Mouse (Mus musculus) gastrocnemius, adult 18-20 months (tissue): Measurements from ENCODE around the gene Wars2. TPM values are rescaled to one million over a fixed set of nuclear protein-coding genes. Genes with fewer than 3 reads are reported as not detected.
A peak's percentile ranks its signal among the peaks of the same experiment; 100 is the strongest.

Source experiments
- DNase-seq: peaks from one replicate; pipeline ENCODE4 v3.0.0; 2021; ENCODE audit warnings: low spot score
- total RNA-seq, 2 experiments: library from RNA; stranded (reverse); gene quantifications; 2 replicates each; pipeline ENCODE4 v1.2.3; 2021

Gene Wars2
- total RNA-seq, 2 experiments from 2014 or later: 4.4 to 4.9 TPM

DNA sequence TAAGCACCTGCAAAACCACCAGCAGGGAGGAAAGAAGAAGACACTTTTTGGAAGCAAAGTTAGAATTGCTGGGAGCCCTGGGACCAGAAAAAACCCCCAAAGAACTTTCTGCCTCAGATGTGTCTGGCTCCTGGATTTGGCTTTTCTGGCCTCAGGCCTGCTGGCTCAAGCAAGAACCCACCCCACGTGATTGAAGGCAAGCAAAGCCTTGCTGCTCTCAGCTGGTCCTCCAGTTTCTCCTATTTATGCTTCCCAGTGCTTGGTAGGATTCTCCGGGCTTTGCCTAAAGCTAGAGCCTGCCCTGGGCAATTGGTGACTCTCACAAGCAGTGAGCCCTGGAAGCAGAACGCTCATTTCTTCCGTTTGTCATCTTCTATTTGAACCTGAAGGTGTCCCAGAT is 106.7 kb downstream of the Wars2 start:
- DNase-seq: peak; percentile 64

DNA sequence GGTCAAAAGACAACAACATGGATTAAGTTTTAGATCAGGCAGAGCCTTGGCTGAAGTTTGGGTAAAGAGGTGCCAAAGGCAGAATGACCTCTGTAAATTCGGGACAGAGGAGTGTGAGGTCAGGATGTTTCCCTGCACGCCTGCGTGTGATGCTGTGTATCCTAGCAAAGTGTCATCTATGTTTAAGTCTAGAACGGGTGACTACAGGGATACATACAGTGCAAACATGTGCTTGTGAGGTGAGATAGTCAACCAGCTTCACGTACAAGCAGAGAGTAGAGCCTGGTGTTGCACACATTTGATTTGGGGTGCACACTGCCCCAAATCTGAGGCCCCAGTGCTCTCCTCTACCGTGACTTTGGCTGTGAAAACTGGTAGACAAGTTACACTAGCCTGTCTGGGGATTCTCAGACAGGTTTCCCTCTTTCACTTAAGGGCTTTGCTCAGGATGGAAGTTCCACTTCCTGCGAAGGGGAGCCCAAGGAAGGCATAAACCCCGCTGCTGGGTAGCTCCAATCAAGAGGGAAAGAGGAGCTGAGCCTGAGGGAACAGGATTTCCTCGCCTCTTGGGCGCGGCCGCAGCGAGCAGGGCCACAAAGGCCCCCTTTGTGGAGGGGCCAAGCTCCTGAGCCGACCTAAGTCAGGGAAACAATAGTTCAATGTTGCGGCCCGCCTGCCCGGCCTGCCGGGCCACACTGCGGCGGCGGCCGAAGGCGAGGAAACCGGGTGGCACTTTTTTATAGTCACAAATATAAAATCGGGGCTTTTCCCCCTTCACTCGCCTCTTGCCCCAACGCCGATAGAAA is 107.3 kb downstream of the Wars2 start:
- no peak for DNase-seq

DNA sequence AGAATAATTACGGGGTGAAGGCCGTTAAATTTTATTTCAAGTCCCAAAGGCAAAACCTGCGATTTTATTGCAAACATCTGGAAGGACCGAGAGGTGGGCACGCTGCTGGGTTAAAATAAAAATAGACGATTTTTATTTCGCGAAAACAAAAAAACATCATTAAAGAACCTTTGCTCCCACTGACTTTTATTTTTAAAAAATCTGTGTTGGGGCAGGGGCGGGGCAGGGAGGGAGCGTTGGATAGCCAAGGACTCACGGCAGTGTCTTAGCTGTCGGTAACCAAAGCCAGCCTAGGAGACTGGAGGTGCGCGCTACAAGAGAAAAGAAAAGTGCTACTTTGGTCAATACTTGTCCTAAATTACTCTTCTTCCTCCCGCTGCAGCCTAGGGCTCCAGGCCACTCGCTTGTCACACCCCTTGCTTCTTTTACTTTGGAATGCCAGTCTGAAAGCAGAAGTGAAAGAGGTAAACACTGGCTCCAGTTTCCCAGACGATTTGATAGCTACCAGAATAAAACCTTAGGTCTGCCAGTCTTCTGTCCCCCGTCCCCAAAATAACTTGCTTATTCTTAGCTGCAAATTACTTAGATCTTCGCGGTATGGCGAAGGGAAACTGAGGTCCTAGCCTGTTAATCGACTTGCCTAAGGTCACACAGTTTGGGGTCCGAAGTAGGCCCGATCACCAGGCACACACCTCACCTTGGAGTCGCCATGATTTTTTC is 108.1 kb downstream of the Wars2 start:
- DNase-seq: no peak

DNA sequence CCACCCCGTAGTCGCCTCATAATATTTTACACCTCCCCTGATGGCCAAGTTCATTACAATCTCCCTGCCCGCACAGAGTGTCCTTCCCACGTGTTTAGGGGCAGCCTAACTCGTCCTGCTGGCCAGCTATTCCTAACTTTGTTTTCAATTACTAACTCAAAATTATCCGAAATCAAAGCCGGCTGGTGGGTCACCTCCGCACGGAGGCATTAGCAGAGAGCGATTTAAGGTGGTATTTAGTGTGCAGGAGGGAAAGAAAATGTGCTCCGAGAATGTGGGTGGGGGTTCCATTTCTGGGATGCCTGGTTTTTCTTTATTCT is 108.6 kb downstream of the Wars2 start:
- DNase-seq: no peak

DNA sequence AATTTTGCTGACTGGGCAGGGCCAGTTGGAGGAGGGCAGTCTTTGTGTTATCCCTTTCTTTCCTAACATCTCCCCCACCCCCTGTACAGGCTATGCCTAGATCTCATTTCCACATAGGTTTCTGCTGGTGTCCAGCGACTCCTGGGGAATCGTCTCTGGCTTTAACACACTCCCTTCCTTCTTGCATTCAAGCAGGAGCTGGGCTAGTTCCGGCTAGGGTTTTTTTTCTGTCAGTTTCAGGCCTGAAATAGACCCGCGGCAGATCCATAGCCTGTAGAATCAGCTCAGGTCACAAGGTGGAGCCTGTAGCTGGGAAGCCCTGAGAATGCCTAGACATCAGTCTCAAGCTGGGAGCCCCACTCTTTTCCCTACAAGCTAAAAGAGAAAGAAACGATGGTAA is 109.0 kb downstream of the Wars2 start:
- DNase-seq: no peak

DNA sequence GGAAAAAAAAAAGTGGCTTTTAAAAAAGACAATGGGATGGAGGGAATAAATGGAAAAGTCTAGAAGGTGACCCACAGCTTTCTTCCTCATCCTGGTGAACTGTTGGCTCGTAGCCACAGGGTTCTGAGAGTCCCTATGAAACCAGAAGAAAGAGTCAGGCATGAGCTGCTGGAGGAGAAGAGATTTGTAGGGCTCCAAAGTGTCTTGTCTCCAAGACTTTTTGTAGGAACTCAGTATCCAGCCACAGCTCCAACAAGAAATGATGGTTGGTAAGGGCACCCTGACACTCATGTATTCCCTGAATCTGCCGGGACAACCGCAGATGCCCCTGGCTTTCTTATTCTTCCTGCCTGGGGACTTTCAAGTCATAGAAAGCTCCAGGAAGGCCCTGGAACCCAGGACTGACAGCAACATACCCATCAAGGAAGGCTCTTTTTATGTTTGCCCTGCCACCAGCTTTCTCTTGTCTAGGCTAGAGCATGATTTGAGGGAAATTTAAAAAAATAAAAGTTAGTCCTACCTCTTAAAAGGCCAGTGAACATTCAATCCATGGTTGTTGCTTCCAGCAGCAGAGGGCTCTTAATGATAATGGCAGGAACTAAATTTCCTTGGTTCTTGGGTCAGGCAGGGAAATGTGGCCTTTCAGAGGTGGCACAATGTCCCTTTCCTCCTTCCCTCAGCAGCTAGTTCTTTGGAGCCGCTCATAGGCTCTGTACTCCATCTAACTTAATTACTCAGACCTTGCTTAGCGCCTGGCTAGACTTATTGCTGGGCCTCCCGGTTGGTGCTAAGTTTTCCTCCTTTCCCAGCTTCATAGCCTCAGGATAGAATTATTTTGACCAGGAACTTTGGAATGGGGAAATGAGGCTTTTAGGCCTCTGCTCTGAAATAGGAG is 110.7 kb downstream of the Wars2 start:
- no peak for DNase-seq

DNA sequence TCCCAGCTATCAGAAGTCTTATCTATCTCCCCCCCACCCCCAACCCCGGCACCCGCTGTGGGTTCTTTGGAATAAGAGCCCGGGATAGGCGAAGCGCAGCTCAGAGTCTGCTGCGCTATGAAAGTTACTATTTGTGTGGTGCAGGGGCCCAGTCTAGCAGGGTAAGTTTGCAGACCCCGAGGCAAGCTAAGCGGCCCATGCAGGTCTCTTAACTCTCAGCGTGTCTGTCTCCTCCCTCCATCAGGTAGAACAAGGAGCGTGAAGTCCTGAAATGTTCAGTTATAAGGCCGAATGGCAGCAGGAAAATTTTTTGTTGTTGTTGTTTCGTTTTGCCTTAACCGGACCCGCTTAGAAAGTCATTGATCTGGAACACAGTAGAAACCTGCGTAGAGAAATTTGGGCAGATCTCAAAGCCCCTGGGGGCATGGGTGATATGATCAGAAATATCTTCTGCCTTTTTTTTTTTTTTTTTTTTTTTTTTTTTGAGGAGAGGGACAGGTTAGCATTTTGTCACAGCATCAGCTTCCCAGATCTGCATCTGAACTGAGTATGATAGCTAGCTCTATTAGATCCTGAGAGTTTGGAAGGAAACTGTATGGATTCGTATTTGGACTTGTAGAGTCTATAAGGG is 111.7 kb downstream of the Wars2 start:
- no peak for DNase-seq

DNA sequence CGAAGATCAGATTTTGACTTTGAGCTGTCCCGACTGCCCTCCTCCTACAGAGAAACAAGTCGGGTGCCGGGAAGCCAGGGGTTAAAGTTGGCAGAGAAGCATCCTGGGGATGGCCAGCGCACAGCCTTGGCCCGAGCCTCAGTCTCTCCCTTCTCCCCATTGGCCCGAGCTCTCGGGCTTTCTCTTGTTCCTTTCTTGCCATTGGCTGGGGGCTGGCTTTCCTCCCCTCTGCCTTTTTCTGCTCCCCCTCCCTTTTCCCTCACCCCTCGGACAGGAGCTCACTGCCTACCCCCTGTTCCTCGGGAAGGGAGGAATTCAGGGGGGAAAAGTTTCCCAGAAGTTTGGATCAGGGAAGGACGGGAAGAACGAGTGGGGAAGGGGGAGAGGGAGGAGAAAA is 112.2 kb downstream of the Wars2 start:
- peak; percentile 83 for DNase-seq

DNA sequence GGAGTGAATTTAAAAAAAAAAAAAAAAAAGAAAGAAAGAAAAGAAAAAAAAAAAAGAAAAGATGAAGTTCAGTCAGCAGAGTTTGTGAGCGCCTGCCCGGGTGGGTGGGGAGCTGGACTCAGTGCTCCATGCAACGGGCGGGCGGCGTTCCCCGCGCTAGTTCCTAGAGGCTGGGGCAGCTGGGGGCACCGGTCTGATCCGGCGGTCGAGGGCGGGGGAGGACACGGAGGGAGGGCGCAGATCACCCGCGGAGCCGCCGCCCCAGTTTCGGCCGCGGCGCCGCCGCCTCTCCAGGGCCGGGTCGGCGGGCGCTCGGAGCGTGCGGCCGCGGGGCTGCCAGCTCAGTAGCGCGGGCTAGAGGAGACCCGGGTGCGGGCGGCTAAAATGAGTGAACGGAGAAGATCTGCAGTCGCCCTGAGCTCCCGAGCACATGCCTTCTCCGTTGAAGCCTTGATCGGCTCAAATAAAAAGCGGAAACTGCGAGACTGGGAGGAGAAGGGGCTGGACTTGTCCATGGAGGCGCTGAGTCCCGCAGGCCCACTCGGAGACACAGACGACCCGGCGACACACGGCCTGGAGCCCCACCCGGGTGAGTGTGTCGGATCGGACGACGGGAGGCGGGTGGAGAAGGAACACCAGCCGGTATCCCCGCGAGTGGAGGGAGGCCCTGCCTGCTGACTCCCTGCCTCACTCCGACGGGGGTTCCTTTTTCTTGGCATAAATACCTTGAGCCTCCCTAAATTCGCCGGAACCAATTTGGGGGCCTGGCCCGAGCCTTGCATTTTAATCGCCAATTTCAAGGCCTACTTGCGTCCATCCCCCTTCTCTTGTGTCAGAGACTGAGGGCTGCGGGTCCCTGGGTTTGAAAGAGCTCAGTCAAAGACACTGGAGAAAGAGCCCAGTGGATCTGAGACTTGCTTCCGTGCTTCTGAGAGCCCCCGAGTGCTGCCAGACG is 112.9 kb downstream of the Wars2 start:
- peak; percentile 80 for DNase-seq

DNA sequence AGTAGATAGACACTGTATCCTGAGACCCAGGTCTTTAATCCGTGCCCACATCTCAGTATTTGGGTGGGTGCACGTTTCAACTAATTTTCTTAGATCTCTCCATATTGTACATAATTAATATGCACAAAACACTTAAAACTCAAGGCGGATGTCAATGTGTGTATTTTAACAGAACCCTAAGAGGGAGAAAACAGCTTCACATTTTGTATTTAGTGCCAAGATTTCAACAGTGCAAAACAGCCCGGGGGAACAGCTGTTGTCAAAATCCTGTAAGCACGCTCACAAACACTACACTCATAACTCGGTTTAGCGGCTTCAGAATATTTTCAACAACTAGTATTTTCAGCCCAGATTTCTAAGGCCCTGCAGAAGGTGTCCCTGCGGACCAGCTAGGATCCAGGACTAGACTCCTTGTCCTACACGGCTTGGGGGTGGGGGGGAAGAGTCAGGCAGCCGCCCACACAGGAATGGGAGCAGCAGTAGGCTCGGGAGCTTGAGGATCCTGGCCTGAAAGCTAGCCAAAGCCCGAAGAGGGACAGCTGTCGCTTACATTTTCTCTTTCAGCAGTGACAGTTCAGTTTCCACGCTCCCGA is 113.8 kb downstream of the Wars2 start:
- peak; percentile 78 for DNase-seq

DNA sequence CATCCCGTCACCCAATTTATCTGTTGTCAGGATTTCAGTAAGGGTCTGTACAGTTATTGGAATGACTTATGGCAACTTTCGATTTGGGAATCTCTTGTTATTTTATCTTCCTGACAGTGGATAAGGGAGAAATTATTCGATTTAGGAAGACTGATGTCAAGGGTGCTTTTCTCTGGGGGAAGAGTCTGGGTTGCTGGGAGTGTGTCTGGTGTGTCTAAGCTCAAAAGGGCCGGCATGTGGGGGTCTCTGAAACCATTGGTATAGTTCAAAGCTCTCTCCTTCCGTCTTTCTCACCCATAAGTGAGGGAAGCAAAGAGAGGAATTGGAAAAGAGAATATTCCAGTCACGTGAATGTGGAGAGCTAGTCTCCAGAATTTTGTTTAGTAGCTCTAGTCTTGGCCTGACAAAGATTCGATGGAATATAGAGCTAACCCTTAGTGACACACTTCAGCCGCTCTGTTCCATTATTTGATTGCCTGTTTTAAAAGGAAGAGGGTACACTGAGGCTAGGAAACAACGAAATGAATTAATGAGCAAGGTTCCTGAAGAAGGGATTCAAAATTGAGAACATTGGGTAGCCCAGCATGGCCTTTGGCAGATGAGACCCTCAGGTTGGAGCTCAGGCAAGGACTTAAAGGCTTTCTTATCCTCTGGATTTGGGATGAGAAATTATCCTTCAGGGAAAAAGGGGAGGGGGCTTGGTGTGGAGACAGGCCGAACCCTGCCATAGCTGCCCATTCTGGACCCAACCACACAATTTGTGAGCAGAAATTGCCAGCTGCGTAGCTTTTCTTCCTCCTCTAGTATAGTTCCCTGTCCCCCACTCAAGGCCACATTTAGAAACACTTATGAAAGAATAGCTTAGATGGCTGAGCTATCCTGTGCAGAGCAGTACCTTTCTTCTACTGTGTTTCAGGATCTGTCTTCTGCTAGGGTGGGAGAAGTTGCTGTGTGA is 114.8 kb downstream of the Wars2 start:
- no peak for DNase-seq

DNA sequence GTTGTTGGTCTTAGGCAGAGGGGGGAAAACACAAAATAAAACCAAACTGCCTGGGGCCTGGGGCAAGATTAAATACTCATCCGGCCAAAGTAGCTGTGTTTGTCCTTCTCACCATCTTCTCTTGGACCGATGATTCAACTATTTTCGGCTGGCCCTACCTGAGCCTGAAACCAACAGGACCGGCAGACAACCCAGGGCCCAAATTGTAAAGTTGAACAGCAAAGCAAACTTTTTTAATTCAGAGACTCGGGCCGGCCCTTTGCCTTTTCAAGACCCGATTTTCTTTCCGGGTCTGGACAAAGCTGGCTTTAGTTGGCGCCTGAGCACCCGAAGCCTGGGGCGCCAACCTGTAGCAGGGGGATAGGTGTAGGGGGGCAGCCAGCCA is 115.5 kb downstream of the Wars2 start:
- DNase-seq: no peak

DNA sequence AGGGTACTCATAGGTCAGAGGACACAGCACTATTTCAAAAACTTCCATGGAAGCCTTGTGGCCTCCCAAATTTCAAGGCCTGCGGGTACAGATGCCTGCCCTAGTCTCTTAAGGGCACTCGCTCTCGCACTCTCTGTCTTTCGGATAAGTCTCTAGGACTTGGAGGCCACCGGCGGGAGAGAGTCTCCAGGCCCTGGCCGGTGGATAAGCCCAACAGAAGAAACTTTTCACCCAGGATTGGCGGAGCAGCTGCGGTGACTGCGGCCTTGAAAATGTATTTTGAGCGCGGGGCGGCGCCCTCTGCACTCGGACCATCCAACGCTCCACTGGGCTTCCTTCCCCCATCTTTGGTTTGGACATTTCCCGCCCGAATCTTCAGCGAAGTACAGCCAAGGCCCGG is 115.9 kb downstream of the Wars2 start:
- DNase-seq: no peak

DNA sequence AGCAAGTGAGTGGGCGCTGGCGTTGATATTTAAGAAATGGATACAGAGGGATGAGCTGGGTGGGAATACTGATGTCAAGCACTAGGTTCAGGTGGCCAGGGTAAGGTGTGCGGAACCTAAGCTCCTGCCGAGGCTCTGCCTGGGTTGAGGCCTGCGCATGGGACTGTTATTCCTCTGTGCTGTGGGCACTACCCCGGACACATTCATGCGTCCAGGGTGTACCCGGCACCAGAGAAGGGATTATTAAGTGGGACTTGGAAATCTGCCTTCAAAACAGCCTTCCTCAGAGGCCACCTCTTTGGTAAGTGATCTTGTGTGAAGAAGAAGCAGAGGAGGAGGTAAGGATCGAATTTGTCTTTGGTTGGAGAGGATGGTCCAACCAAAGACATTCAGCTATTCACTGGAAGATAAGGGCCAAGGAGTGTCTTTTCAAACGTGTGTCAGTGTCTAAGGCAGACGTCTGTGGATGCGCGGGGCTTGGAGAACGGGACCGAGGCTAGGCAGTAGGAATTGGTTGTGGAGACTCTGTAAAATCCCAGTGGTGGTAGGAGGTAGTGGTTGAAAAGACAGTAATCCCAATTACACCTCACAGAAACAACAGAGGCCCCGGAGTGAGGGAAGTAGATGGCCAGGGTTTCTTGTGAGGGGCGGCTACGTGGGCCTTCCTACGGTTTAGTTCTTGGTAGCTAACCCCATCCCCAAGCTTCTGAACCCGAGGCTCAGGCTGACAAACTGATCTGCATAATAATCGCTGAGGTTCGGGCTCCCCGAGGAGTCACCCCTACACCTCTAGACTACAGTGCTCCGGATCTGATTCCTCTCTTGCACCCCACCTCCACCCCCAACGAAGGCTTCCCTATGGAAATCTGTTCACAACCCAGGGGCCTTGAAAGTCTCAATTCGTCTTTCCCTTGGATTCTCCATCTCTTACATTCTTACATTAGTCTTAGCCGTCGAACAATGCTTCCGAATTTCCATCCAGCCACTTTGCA is 117.0 kb downstream of the Wars2 start:
- no peak for DNase-seq

DNA sequence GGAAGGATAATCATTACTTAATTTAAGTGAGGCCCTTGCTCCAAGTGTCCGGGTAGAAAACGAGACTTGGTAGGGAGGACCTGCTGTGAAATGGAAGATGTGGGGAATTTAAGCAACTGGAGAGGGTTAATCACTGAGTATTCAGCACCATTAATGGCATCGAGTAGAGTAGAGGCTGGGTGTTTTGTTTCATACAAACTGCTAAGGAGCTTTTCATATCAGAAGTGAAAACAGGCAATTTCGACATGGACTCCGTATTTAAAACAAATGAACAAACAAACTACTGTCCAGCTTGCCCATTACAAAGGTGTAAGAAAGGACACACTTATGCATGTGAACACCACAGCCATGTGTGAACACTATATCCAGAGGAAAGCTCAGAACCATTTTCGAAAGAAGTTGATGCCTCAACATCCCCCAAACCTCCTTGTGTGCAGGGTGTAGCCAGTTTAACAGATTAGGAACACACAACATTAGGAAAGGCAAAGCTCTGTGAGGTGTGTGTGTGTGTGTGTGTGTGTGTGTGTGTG is 118.9 kb downstream of the Wars2 start:
- no peak for DNase-seq

DNA sequence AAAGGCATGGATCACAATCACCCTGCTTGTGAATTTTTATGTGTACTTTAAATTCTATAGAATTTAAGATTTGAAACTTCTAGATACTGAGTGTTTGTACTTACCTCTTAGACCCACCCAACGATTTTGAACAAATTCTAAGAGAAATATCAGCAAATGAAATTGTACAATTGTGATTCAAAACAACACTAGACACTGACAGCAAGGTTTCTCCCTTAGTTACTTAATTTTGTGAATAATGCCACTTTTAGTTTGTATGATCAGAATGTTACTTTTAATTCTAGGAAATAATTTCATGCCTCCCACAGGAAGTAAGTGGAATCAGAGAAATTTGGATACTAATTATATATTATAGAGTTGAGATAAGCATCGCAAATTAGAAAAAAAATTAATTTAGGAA is 119.5 kb downstream of the Wars2 start:
- DNase-seq: no peak

DNA sequence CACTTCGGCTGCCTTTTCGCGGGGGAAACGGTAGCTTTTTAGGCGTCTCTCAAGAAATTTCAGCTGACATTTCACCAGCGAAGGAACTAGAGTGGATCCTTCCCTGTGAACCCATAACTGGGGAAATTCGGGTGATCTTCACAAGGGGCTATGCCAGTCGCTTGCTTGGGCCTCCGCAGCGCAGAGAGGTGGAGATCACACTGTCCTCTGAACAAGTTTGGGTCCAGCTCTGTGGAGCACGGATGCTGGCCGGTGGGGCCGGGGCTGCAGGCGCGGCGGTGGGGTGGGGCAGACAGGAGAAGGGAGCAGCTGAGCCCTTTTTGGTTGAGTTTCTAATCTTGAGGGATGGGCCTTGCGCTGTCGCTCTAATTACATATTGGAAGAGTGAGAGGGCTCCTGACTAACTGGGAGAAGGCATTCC is 120.5 kb downstream of the Wars2 start:
- no peak for DNase-seq
